Mouse (Mus musculus): ENCODE measurements around the gene Bscl2.

DNA sequence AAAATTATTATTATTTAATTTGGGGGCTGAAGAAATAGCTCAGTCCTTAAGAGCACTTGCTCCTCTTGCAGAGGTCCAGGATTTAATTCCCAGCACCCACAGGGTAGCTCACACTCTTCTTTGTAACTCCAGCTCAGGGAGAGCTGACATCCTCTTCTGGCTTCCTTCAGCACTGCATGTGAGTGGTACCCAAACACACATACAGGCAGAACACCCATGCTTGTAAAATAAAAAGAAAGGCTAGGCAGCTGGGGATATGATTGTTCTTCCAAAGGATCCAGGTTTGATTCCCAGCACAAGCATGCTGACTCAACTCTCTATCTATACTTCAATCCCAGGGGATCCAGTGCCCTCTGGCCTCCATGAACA, 38.3 kb upstream of the Bscl2 start:
- TF ChIP-seq CTCF (IDR thresholded peaks at IDR 0.05; ENCODE audit: insufficient read depth, low read length) = no peak
- no peak for TF ChIP-seq POLR2A (IDR thresholded peaks at IDR 0.05; ENCODE audit: borderline replicate concordance, extremely low read depth, low read depth, low read length)
